Mouse (Mus musculus): ENCODE measurements around the gene Zfp1. TPM values are rescaled to one million over a fixed set of nuclear protein-coding genes. Genes with fewer than 3 reads are reported as not detected.
"Not testable (repeated sequence)": the region's sequence is repeated elsewhere in the genome, so short reads cannot be mapped to it uniquely, and the experiment has no call there.

The Zfp1 gene
- total RNA-seq, 2 experiments from 2014 or later: 7.7 to 11.6 TPM

DNA sequence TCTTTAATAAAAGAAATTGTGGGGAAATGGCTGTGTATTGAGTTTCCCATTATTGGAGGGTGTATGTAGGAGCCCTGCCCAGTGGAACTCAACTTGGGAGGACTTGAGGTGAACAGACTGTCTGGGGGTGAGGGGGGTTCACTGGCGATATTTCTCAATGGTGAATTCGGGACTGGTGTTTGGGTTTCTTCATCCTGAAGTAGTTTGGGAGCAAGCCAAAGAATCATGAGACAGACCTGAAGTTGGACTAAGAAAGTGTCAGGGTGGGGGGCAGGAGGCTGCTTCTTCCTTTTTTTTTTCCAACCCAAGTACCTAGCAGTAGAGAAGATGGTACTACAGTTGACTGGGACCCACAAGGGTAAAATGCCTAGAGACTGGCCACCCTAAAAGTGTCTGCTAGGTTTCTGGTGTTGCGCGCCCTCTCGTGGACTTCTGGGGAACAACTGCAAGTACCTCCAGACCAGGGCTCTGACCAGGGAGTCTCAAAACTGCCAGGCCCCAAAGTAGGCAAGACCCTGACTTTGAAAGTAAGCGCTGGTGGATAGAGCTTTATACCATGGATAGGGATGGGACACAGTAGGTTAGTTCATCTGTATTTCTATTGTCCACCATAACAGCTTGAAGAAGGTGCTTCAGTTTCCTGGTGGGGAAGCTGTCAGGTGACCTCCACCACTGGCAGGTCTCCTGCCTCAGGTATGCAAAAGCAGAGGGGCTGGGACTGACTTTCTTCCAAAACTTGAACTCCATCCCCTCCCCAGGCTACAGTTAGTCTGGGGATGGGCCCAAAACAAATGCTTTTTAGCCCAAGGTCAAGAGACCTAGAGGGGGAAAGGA is 17.3 kb upstream of the Zfp1 start:
- peak; percentile 77 for DNase-seq

DNA sequence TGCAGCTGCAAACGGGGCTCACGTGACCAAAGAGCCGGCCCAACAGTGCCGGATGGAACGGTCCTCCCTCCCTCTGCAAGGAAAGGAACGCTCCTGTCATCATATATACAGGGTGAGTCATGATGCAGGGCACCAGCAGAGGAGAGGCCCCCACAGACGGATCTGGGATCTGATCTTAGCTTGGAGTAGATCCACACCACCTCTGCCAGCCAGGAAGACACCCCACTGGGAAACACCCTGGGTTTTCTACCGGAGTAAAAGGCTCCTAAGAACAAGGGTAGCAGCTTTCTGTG is 16.7 kb upstream of the Zfp1 start:
- no peak for DNase-seq

DNA sequence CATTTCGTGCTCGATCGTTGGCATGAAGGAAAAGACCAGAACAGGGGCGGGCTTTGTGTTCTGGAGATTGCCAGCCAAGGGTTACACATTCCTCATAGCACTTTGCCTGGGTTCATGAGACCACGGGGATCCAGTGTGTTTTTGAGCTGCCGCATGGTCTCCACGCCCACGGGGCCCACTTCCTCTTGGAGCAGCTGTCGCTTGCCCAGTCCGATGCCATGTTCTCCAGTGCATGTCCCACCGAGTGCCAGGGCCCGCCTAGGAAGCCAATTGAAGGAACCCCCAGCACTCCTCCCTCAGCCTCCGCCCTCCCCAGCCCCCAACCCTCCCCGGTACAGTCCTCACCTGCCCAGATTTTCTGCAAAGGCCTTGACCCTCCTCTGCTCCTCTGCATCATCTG is 16.3 kb upstream of the Zfp1 start:
- no peak for DNase-seq

DNA sequence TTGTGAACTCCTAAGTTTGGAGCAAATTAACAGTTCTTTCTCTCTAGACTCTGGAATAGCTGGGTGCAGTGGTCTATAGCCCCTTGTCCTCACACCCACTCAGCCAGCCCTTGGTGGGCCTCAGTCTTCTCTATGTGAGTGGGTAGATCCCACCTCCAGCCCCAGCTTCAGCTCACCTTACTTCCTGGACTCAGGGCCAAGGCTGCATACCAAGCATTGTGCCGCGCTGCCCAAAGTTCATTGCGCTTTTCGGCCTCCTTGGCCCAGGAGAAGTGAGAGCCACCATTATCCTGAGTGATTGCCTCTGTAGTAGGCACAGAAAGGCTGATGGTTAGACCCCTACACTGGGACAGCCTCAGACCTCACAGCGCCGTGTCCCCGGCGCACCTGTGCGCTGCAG is 15.3 kb upstream of the Zfp1 start:
- DNase-seq: no peak

DNA sequence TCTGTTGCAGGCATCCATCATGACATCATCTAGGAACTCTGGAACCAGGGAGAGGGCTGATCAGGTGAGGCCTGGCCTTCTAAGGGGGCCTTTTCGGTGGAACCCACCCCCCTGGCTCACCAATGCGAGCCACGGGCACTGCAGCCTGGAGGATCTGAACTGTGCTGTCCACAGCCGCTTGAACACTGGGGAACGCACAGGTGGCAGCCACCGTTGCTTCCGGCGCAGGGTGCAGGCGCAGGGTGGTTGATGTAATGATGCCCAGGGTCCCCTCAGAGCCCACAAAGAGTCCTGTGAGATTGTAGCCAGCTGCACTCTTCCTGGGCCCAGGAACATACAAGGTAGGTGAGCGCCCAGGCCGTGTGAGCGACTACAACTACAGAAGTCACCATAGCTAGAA is 14.8 kb upstream of the Zfp1 start:
- no peak for DNase-seq

DNA sequence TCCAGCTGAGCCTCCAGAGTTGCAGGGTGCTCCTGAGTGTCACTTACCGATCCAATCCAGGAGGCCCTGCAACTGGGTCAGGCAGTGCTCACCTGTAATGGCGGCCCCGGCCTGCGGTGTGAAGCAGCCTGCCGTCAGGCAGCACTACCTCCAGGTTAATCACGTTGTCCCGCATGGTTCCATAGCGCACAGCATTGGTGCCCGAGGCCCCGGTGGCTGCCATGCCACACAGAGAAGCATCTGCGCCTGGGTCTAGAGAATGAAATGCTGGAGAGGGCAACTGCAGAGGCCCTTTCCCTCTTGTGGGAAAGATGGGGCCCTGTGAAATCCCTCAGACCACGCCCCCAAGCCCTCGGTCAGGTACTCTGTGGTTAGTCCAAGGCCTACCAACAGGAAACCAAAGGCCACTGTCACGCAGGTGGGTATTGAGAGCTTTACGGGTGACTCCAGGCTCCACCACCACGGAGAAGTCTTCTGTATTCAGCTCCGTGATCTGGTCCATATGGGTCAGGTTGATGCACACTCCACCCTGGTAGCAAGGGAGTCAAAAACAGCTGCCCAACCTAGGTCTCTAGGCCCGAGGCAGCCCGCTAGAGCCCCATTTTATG is 14.2 kb upstream of the Zfp1 start:
- no peak for DNase-seq

DNA sequence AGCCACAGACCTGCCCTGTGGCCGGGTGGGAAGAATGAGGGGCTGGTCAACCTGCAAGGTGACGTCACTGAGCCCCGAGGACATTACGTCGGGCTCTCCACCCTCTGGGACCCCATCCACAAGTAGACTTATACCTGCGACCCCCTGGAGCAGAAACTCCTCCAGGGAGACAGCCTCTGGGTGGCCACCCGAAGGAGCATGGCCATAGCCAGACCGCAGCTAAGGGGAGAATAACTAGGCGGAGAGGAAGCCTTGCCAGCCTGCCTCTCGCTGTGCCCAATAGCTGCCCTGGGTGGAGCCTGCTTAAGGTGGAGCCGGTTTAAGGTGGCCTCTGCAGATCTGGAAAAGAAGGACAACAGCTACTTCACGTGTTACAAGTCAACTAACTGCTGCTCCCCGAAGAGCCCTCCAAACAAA is 13.1 kb upstream of the Zfp1 start, which contains the start of gene Ldhd:
Gene Ldhd (minus strand): TSS at position 270 of the 417 bp plus-strand sequence.
- peak; percentile 61 for DNase-seq

DNA sequence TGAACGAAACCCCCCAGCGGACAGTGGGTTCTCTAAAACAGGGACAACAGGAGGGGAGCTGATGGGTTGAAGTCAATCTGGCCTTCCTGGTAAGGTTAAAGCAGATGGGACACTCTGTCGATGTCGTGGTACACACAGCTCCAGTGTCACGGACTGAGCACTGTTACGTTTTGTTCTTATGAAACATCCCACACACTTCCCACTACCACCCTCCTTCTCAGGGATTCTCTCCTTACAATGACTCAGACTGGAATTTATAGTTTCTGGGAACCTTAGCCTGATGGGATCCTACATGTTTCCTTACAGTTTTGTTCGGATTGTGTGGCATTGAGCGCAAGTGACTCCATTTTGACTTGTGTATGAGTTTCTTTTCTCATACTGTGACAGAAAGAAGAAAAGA is 11.6 kb upstream of the Zfp1 start:
- no peak for DNase-seq

DNA sequence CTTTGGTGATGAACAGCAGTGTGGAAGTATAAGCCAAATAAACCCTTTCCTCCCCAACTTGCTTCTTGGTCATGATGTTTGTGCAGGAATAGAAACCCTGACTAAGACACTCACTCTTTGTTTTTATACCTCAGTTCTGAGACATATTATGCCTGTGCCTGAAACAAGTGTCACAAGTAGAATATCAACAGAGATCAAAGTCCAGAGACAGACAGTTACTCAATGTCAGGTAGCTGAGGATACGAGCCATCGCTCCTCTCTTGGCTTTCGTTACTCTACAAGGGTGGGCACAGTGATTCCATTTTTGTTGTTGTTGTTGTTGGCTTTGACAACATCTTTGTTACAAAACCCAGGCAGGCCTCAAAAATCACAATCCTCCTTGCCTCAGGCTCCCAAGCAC is 10.2 kb upstream of the Zfp1 start:
- DNase-seq: no peak

DNA sequence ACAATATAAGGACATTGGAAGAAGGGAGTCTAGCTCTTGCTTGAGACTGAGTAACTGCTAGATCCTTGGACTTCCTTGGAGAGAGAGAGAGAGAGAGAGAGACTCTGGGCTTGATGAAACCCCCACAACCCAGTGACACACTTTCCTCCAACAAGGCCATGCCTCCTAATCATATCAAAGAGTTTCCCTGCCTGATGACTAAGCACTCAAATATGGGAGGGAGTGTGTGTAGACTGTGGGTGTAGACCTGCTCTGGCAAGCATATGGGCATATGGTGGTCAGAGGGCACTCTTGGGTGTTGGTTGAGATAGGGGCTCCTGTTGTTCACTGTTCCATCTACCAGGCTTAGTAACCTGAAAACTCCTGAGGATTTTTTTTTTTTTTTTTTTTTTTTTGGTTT is 5.1 kb upstream of the Zfp1 start:
- no peak for DNase-seq

DNA sequence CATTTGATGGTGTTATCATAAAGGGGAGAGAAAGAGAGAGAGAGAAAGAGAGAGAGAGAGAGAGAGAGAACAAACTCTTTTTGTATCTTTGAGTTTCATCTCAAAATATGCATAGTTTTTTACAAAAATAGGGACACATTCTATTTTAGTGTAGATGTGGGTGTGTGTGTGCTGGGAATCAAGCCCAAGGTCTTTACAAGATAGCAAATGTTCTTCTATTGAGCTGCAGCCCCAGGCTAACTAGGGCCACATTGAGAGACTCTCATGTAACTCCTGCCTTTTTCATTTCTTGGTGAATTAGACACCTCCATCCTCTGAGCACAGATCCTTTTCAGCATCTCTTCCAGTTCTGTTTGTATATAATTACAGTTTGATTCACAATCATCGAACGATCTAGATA is 2.1 kb upstream of the Zfp1 start:
- no peak for DNase-seq

DNA sequence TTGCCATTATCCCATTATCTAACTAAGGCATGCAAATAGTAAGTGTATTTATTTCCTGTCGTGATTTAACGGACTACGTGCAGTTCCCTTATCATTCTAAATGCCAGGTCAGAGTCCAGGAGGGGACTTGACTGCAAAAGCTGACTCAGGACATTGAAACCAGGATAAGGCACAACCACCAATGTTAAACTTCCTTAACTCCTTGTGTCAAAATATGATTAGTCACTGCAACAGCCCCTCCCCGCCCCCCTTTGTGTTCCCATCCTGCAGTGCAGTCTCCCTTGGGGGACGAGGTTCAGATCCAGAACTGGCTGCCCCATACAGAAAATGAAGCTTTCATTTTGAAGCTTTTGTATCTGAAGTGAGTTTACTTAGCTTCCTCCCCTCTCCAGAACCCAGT is 705 bp upstream of the Zfp1 start:
- DNase-seq: no peak

DNA sequence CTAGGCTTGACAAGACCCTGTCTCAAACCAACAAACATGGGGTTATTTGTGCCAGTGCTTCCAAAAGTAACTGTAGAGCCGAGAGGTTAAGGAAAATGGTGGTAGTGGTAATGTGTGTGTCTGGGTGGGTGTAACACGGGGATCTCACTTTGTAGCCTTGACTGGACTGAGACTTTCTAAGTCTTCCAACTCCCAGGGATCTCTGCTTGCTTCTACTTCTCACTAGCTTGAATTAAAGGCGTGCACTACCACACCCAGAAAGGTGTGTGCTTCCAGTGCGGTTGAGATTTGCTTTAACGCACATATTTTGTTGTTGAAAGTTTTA is 300 bp upstream of the Zfp1 start:
- DNase-seq: no peak

DNA sequence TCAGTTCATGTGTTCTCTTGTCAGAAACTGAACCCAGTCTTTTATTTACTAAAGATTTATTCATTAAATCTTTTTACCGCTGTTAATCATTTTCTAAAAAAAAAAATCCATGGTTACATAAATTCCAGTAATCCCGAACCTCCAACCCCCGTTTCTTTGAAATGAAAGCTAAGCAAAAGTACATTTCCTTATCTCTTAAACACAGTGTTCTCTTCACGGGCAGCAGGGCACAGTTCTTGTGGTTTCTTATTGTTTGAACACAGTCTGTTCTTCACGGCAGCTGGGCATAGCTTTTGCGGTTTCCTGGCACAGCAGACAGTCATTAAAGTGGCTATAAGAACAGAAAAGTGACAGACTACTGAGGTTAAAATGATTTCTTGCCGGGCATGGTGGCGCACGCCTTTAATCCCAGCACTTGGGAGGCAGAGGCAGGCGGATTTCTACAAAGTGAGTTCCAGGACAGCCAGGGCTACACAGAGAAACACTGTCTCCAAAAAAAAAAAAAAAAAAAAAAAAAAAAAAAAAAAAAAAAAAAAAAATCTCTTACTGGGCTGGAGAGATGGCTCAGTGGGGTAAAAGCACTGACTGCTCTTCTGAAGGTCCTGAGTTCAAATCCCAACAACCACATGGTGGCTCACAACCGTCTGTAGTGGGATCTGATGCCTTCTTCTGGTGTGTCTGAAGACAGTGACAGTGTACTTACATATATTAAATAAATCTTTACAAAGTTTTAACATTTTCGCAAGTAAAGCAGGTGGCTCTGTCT is 1.3 kb downstream of the Zfp1 start:
- DNase-seq: not testable (repeated sequence)

DNA sequence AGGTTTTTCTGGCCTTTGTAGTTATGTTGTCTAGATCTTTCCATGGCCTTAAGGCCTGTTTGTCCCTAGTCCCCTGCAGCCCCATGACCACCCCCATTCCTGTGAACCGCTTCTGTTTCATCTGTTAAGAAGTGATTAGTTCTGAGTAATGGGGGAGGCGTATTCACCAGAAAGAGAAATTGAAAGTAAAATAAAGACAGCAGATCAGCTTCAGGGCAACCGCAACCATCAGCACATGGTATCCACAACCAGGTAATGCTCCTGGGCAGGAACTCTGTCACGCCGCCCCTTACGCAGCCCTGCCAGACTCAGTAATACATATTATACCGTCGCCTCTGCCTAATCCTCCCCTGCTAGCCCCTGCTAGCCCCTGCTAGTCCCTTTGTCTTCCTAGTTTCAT is 2.5 kb downstream of the Zfp1 start:
- no peak for DNase-seq

DNA sequence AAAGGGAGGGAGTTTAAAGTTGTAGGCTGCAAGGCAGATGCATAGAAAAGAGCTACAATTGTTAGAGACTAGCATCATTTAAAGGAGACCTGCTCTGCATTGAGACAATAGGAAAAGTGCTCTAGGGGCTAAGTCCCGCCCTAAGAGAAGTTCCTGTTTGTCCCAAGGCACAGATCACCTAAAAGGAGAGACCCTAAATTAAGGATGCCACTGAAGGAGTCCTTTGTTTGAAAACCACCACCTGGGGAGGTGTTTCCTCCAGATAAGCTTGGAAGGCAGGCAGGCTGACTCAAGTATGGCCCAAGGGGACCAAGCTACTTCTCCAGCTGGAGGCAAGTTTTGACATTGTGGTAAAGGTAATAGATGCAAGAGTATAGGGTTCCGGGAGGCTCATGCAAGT is 5.6 kb downstream of the Zfp1 start:
- DNase-seq: no peak

DNA sequence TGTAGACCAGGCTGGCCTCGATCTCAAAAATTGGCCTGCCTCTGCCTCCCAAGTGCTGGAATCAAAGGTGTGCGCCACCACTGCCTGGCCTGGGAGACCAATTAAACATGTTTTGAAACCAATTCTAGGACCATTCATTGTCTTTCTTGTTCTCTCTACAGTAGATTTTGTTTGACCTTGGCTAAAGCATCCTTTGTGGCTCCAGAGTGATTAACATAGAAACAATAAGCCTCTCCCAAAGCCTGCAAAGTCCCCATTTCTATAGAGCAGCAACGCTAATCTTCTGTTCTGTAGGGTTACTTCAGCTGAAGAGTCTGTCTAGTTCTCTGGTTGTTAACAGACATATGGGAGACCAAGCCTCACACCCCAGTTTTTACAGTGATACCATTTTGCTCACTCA is 7.5 kb downstream of the Zfp1 start:
- DNase-seq: no peak

DNA sequence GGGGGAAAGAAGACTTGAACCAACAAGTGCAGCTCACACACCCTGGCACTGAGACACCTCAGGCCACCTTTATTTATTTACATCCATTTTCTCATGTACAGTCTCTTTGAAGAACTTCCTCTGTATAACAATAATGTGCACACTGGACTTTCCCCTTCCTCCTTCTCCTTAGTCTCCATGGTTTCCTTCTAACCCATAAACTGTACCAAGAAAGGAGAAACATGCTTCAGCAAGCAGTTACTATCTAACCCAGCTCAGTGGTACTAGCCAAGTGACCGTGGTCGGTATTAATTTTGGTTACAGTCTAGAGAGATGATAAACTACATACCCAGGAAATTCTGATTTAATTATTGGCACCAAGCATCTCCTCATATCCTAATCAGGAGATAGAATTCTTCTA is 10.3 kb downstream of the Zfp1 start:
- no peak for DNase-seq

DNA sequence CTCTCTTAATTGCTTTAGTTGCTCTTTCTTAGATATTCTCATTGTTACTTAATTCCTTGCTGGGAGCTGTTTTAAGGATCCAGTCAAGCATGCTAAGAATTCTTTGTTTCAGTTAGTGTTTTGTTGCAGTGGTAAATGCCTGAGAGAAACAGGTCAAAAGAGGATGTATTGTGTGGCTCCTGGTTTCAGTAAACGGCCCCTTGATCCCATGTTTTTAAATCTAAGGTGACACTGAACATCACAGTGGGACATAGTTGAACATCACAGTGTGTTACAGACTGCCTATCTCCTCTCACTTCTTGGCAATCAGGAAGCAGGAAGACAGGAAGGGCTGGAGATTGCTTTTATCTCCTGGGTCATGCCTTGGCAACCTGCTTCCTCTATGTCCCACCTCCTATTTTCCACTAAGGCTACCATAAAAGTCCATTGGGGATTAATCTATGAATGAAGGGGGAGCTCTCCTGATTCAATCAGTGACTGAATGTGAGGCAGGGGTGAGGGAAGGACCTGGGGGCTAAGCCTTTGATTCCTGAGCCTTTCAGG is 14.2 kb downstream of the Zfp1 start:
- DNase-seq: no peak

DNA sequence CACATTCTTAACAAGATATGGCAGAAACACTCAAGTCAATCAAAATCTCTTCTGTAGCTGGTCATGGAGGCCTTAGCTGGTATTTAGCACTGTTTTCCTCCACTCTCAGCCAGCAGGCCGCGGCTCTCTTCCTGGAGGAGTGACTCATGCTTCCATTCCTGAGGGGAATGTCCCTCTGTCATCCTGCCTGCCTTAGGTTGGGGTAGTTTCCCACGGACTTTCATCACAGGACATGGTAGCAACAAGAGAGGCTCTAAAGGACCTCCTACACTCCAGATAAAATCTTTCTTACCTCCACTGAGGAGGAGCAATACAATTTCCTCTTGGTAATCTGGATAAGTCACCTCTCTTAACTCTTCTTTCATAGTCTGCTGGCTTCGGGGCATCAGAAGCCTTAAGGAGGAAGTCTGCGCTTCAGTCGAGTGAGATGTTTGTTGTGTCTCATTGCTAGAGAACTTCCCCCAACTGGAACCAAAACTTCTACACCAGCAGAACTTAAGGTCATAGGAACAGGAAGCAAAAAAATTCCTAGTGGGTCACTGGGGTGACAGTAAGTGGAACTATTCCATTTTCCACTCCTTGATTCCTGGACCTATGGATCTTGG is 15.7 kb downstream of the Zfp1 start:
- no peak for DNase-seq

DNA sequence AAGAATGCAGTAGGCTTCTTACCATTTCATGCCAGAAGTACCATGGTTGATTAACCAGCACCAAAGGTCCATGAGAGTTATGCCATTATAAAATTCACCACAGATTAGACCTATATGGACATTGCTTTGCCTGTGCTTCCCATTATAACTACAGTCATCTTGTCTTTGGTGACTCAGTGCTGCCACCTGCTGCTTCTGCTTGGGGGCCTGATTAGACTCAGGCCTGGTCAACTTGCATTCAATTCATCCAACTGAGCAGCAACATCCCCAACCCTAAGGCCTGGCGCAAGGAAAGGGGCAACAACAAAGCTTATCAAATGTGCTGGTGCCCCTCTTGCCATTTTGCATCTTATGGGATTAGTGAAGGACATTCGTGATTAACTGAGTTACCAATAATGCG is 19.3 kb downstream of the Zfp1 start:
- peak; percentile 83 for DNase-seq

DNA sequence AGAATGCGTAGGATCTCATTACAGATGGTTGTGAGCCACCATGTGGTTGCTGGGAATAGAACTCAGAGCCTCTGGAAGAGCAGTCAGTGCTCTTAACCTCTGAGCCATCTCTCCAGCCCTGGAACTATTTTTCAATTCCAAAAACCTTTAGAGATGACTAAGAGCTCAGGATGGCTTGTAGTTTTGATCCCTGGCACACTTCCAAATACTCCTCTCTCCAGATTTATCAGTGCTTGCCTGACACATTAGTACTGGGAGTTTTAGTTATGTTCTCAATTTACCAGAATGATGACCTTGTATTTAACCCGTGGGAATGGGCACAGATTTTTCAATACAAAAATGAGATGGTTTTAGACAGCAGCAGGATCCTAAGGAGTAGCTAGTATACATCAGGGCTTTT is 23.6 kb downstream of the Zfp1 start:
- no peak for DNase-seq

DNA sequence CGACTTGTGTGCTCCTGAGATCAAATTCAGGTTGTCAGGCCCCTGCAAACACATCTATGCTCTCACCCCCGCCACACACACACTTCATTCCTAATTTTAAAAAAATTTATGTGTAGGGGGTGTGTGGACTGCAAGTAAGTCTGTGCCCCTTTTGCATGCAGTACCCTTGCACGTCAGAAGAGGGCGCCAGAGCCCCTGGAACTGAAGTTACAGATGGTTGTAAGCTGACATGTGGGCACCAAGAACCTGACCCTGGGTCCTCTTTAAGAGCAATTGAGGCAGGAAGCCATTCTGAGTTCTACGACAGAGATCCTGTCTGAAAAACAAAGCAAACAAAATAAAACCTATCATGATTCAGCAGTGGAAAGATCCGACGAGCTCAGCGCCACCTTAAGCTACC is 33.0 kb downstream of the Zfp1 start:
- DNase-seq: no peak
